Mouse (Mus musculus): ENCODE data around the gene Rin3. TPM values are rescaled to one million over a fixed set of nuclear protein-coding genes. Genes with fewer than 3 reads are reported as not detected.
A peak's percentile ranks its signal among the peaks of the same experiment; 100 is the strongest.

Rin3 gene
- total RNA-seq, 2 experiments from 2014 or later = 4.5 to 30.2 TPM

- no peak for ATAC-seq (replicated peaks; ENCODE audit: low FRiP score, low TSS enrichment, poor library complexity, severe bottlenecking)
These were observed 154.2 kb downstream of the Rin3 start for GRCm38 (mm10) chr12:102436939-102437526.

- ATAC-seq (replicated peaks; ENCODE audit: low FRiP score, low TSS enrichment, poor library complexity, severe bottlenecking) = no peak
These were observed 155.1 kb downstream of the Rin3 start for GRCm38 (mm10) chr12:102437952-102438351.

- ATAC-seq (replicated peaks; ENCODE audit: low FRiP score, low TSS enrichment, poor library complexity, severe bottlenecking) = no peak
These were observed 156.3 kb downstream of the Rin3 start for GRCm38 (mm10) chr12:102438983-102439631.

GRCm38 (mm10) chr12:102439632-102440023 is 156.8 kb downstream of the Rin3 start, which contains the start of gene Lgmn:
Gene Lgmn, minus strand, starts transcription at chr12:102439813.
- peak; percentile 98 for ATAC-seq (replicated peaks; ENCODE audit: low FRiP score, low TSS enrichment, poor library complexity, severe bottlenecking)

Other genes starting within 250 kb of the Rin3 start
- not detected in 2 replicates for gene Slc24a4, start 154.3 kb upstream of the Rin3 start, total RNA-seq (2014; fragmentation: Nextera tagmentation)
- gene Slc24a4, start 154.3 kb upstream of the Rin3 start, total RNA-seq (2017) = not detected in 2 replicates
- gene Lgmn, start 156.8 kb downstream of the Rin3 start, total RNA-seq (2014; fragmentation: Nextera tagmentation) = not detected in 2 replicates
- 0.14 and 0.38 TPM in 2 replicates for gene Lgmn, start 156.8 kb downstream of the Rin3 start, total RNA-seq (2017)
- 19.7 and 28.0 TPM in 2 replicates for gene Golga5, start 186.1 kb downstream of the Rin3 start, total RNA-seq (2014; fragmentation: Nextera tagmentation)
- 68.8 and 85.7 TPM in 2 replicates for gene Golga5, start 186.1 kb downstream of the Rin3 start, total RNA-seq (2017)